Mouse (Mus musculus): ENCODE measurements at regions not wholly inside any gene's neighbourhood (a gene's known extent, or its start where the extent isn't known, plus 50 kb on each side); places are given as distances from the start of the nearest gene placed in this dataset.

- TF ChIP-seq CTCF (IDR thresholded peaks at IDR 0.05; ENCODE audit: borderline replicate concordance, extremely low read depth, insufficient read depth, insufficient read length) = no peak
- no peak for TF ChIP-seq POLR2A (IDR thresholded peaks at IDR 0.05; ENCODE audit: borderline replicate concordance, extremely low read depth, insufficient read depth, insufficient read length, poor library complexity, severe bottlenecking)
Observed at GRCm38 (mm10) chr2:105504197-105504596, 105.1 kb upstream of the Rcn1 start.
